Mouse (Mus musculus): ENCODE measurements around the gene Slc41a1. TPM values are rescaled to one million over a fixed set of nuclear protein-coding genes. Genes with fewer than 3 reads are reported as not detected.

The Slc41a1 gene
- total RNA-seq, 2 experiments from 2014 or later = 3.1 to 11.0 TPM

GRCm38 (mm10) chr1:131872856-131873255 lies 45.6 kb downstream of the Slc41a1 start:
- no peak for ATAC-seq (replicated peaks; ENCODE audit: poor library complexity, severe bottlenecking)

- ATAC-seq (replicated peaks; ENCODE audit: poor library complexity, severe bottlenecking) = no peak
Observed at GRCm38 (mm10) chr1:131879816-131880215, 52.5 kb downstream of the Slc41a1 start.

- 0 out of 2 replicates have a peak, but pooled peaks have one; percentile 27 for ATAC-seq (replicated peaks; ENCODE audit: poor library complexity, severe bottlenecking)
Observed at GRCm38 (mm10) chr1:131882787-131883186, 55.5 kb downstream of the Slc41a1 start.

- ATAC-seq (replicated peaks; ENCODE audit: poor library complexity, severe bottlenecking) = no peak
Observed at GRCm38 (mm10) chr1:131886173-131886572, 58.9 kb downstream of the Slc41a1 start.

GRCm38 (mm10) chr1:131886641-131887040 lies 59.3 kb downstream of the Slc41a1 start:
- no peak for ATAC-seq (replicated peaks; ENCODE audit: poor library complexity, severe bottlenecking)

- ATAC-seq (replicated peaks; ENCODE audit: poor library complexity, severe bottlenecking) = no peak
Observed at GRCm38 (mm10) chr1:131890043-131890658, 62.9 kb downstream of the Slc41a1 start.

GRCm38 (mm10) chr1:131891436-131891835 lies 64.1 kb downstream of the Slc41a1 start:
- ATAC-seq (replicated peaks; ENCODE audit: poor library complexity, severe bottlenecking) = no peak

Other genes starting within 250 kb of the Slc41a1 start
- not detected in 2 replicates for gene Avpr1b, start 228.3 kb upstream of the Slc41a1 start, total RNA-seq (2014; fragmentation: Nextera tagmentation)
- not detected in 2 replicates for gene Avpr1b, start 228.3 kb upstream of the Slc41a1 start, total RNA-seq (2017)
- 1.7 and 7.5 TPM in 2 replicates for gene Ctse, start 189.2 kb upstream of the Slc41a1 start, total RNA-seq (2014; fragmentation: Nextera tagmentation)
- gene Ctse, start 189.2 kb upstream of the Slc41a1 start, total RNA-seq (2017) = 1.4 and 2.9 TPM in 2 replicates
- gene Rab7b, start 138.8 kb upstream of the Slc41a1 start, total RNA-seq (2014; fragmentation: Nextera tagmentation) = 13.4 and 23.6 TPM in 2 replicates
- 28.4 and 32.8 TPM in 2 replicates for gene Rab7b, start 138.8 kb upstream of the Slc41a1 start, total RNA-seq (2017)
- gene Slc26a9, start 83.5 kb upstream of the Slc41a1 start, total RNA-seq (2014; fragmentation: Nextera tagmentation) = not detected in 2 replicates
- 0.04 TPM in 1 of 2 replicates, not detected in the other for gene Slc26a9, start 83.5 kb upstream of the Slc41a1 start, total RNA-seq (2017)
- 0.13 and 0.77 TPM in 2 replicates for gene Pm20d1, start 30.1 kb upstream of the Slc41a1 start, total RNA-seq (2014; fragmentation: Nextera tagmentation)
- 0.05 and 0.13 TPM in 2 replicates for gene Pm20d1, start 30.1 kb upstream of the Slc41a1 start, total RNA-seq (2017)
- 20.2 and 22.2 TPM in 2 replicates for gene Rab29, start 39.7 kb downstream of the Slc41a1 start, total RNA-seq (2014; fragmentation: Nextera tagmentation)
- gene Rab29, start 39.7 kb downstream of the Slc41a1 start, total RNA-seq (2017) = 22.9 and 26.2 TPM in 2 replicates
- 147 and 170 TPM in 2 replicates for gene Nucks1, start 83.0 kb downstream of the Slc41a1 start, total RNA-seq (2014; fragmentation: Nextera tagmentation)
- gene Nucks1, start 83.0 kb downstream of the Slc41a1 start, total RNA-seq (2017) = 341 and 364 TPM in 2 replicates
- 1.1 and 4.0 TPM in 2 replicates for gene Slc45a3, start 135.5 kb downstream of the Slc41a1 start, total RNA-seq (2014; fragmentation: Nextera tagmentation)
- 0.65 and 0.82 TPM in 2 replicates for gene Slc45a3, start 135.5 kb downstream of the Slc41a1 start, total RNA-seq (2017)
- 83.3 and 104 TPM in 2 replicates for gene Elk4, start 180.1 kb downstream of the Slc41a1 start, total RNA-seq (2014; fragmentation: Nextera tagmentation)
- 51.9 and 63.8 TPM in 2 replicates for gene Elk4, start 180.1 kb downstream of the Slc41a1 start, total RNA-seq (2017)
- gene Mfsd4a, start 240.6 kb downstream of the Slc41a1 start, total RNA-seq (2014; fragmentation: Nextera tagmentation) = not detected in 2 replicates
- 0.82 and 4.8 TPM in 2 replicates for gene Mfsd4a, start 240.6 kb downstream of the Slc41a1 start, total RNA-seq (2017)

All from granulocyte monocyte progenitor cell, adult 5-6 weeks (primary cell).